Mouse (Mus musculus): ENCODE measurements around the gene Etv3. TPM values are rescaled to one million over a fixed set of nuclear protein-coding genes. Genes with fewer than 3 reads are reported as not detected.

Etv3 gene
- 1 to 10 TPM in 1 of 2 experiments, under 1 TPM in 1; 0.22 to 3.2 TPM for polyA plus RNA-seq (2012; fragmentation: generic; extraction: Trizol)

GRCm38 (mm10) chr3:87525043-87525836 lies at the start of gene Etv3:
TSS of gene Etv3 (plus strand) at chr3:87525407.

Other genes with a start within 250 kb of the Etv3 start
- gene Cd5l, start 167.5 kb upstream of the Etv3 start, polyA plus RNA-seq (2012; fragmentation: generic; extraction: Trizol) = not detected
- not detected for gene Fcrl1, start 149.0 kb upstream of the Etv3 start, polyA plus RNA-seq (2012; fragmentation: generic; extraction: Trizol)
- gene Fcrl5, start 89.6 kb upstream of the Etv3 start, polyA plus RNA-seq (2012; fragmentation: generic; extraction: Trizol) = not detected
- gene Arhgef11, start 92.2 kb downstream of the Etv3 start, polyA plus RNA-seq (2012; fragmentation: generic; extraction: Trizol) = 10 to 100 TPM in 1 of 2 experiments, under 1 TPM in 1; 0.95 to 10.5 TPM
- under 1 TPM; 0.28 to 0.38 TPM for gene Lrrc71, start 223.2 kb downstream of the Etv3 start, polyA plus RNA-seq (2012; fragmentation: generic; extraction: Trizol)